Mouse (Mus musculus): ENCODE measurements around the gene Spag9.

DNA sequence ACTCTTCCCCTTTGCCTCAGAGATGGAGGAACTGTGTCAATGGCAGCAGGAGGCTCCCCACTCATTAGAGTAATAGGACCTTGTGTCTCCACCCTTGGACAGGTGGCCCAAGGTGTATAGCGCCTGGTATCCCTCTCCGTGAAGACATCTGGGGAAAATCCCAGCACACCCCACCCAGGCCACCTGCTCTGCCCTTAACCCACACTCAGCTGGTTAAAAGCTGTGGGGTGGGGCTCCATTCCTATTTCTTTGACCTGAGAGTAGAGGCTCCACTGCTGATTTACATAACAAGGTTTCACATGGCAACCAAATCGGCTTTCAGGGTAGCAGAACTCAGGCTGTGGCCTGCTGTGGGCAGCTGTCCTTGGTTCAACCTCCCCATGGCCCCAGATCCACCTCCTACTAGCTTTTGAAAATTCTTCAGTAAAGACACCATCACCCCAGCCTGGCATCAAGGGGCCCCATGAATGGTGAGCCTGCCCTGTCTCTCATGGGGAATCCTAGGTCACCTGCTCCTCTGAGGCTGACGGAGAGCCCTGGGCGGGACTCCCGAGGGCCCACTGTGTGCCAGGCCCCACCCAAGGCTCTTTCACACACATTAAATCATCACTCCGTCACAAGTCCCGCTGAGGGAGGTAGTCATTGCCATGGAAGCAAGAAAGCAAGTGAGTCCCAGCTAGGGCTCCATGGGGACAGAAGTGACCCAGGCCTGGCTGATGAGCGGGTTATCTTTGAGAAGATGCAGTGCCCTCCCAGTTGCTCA, 167.3 kb downstream of the Spag9 start:
- TF ChIP-seq CTCF (IDR thresholded peaks at IDR 0.05; ENCODE audit: low read depth, low read length) (no peak), EP300 (IDR thresholded peaks at IDR 0.05; ENCODE audit: insufficient read depth, low read depth, low read length) (peak; percentile 91), POLR2A (IDR thresholded peaks at IDR 0.05; ENCODE audit: insufficient read depth, low read length) (no peak)

Data from ES-Bruce4 (cell line).